Mouse (Mus musculus): ENCODE results near the gene Pde4d.

- no peak for TF ChIP-seq CTCF (IDR thresholded peaks at IDR 0.05 in 2 of 3, conservative IDR thresholded peaks at IDR 0.05 in 1 of 3; ENCODE audit: control insufficient read depth in 1 of 3, insufficient read depth in 1 of 3, low read depth in 2 of 3, low read length in 3 of 3, poor library complexity in 1 of 3, severe bottlenecking in 1 of 3)
- no peak for TF ChIP-seq USF2 (IDR thresholded peaks at IDR 0.05; ENCODE audit: borderline replicate concordance in 1 of 2, insufficient read depth in 1 of 2, low read depth in 1 of 2, low read length in 2 of 2)
- no peak for TF ChIP-seq EP300 (IDR thresholded peaks at IDR 0.05; ENCODE audit: low read depth in 1 of 2, low read length in 2 of 2)
- TF ChIP-seq TAL1 (IDR thresholded peaks at IDR 0.05; ENCODE audit: low read length) = no peak
- TF ChIP-seq MAFK (IDR thresholded peaks at IDR 0.05; ENCODE audit: borderline replicate concordance, low read depth, low read length) = no peak
- TF ChIP-seq ZMIZ1 (IDR thresholded peaks at IDR 0.05; ENCODE audit: low read depth, low read length) = no peak
- no peak for TF ChIP-seq JUND (IDR thresholded peaks at IDR 0.05; ENCODE audit: low read depth, low read length)
- TF ChIP-seq UBTF (IDR thresholded peaks at IDR 0.05; ENCODE audit: borderline replicate concordance, insufficient read depth, low read depth, low read length) = no peak
- TF ChIP-seq MEF2A (IDR thresholded peaks at IDR 0.05; ENCODE audit: extremely low read depth, insufficient replicate concordance, low read depth, low read length, poor library complexity, severe bottlenecking) = no peak
- no peak for TF ChIP-seq NRF1 (IDR thresholded peaks at IDR 0.05; ENCODE audit: insufficient read depth, low read depth, low read length, poor library complexity, severe bottlenecking)
- no peak for TF ChIP-seq USF1 (IDR thresholded peaks at IDR 0.05; ENCODE audit: low read depth, low read length)
- TF ChIP-seq ELF1 (IDR thresholded peaks at IDR 0.05; ENCODE audit: low read depth, low read length) = no peak
These were observed 924.7 kb downstream of the Pde4d start for GRCm38 (mm10) chr13:109374465-109374864.

All from MEL (cell line).